ENCODE assay signal across 8 mouse cellular contexts in genomic region chr17:32917131-32917530, GRCm38 (mm10). TPM values are rescaled to one million over a fixed set of nuclear protein-coding genes. Genes with fewer than 3 reads are reported as not detected.
A peak's percentile ranks its signal among the peaks of the same experiment; 100 is the strongest.
DNase-seq lines count a peak whose midpoint lies in the region; ATAC-seq lines count a peak whose summit lies in the region.

Gene Cyp4f14, minus strand, starts transcription at chr17:32917342.

- peak; percentile 52 for DNase-seq in gastrocnemius, adult 18-20 months (ENCODE audit: low spot score)
- no peak for DNase-seq in gastrocnemius, postnatal 4 days (ENCODE audit: low spot score in 2 of 2)
- peak; percentile 68 for DNase-seq in ovary, adult 18-20 months (ENCODE audit: low spot score)
- no peak for DNase-seq in ovary, postnatal 10 days (ENCODE audit: low spot score)
- peak; percentile 10 for DNase-seq in fibroblast of lung, adult 2 months (ENCODE audit: low read depth)
- peak; percentile 24 for DNase-seq in skeletal muscle tissue, adult 2 months (ENCODE audit: low read depth, low spot score)
- no peak for DNase-seq in embryo, embryonic 9.5 days (ENCODE audit: extremely low spot score)

- ATAC-seq in inflammation-experienced regulatory T-cells, adult 6 months, result no peak

RNA-seq across cellular contexts. Expression of gene Cyp4f14, which starts in this region (rescaled TPM):
- under 1 TPM in 1 of 2 experiments, not detected in 1; 0.59 TPM for total RNA-seq in gastrocnemius, adult 18-20 months (2021)
- under 1 TPM; 0.12 to 0.13 TPM for total RNA-seq in gastrocnemius, postnatal 4 days (2021)
- not detected for polyA plus RNA-seq in inflammation-experienced regulatory T-cells, adult 6 months (2017; shearing (Covaris generic))

Comparison
In these comparisons a context has a peak if more than half of its experiments do, and no peak if none do; other contexts are left out.
1. DNase-seq: peak in ovary, adult 18-20 months (single experiment), fibroblast of lung, adult 2 months (single experiment) and skeletal muscle tissue, adult 2 months (single experiment); none in gastrocnemius, postnatal 4 days (0 of 2), ovary, postnatal 10 days (single experiment) and embryo, embryonic 9.5 days (single experiment).
2. Peak in DNase-seq in gastrocnemius, adult 18-20 months; RNA of the gene not detected or under 1 TPM.